In the genomic region with DNA sequence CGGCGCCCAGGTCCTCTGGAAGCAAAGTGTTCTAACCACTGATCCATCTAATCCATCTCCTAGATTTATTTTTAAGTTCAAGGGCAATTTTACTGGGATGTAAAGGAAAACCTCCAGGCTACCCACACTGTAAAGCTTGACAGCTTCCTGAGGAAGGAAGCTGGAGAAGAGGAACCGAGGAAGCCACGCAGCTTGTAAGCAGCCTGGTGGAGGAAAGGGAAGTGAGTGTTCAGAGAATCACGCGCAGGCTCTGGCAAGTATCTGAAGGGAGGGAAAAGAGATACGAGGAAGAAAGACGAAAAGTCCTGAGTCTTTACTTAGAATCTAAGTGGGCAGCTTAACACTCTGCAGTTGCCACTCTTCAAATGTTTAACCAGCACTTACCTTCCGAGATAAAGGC, we compare ENCODE assay signal across 24 mouse cellular contexts. TPM values are rescaled to one million over a fixed set of nuclear protein-coding genes. Genes with fewer than 3 reads are reported as not detected.
DNase-seq lines count a peak whose midpoint lies in the region; ATAC-seq and TF ChIP-seq lines count a peak whose summit lies in the region.
"Had no signal": no experiment of that assay in that cellular context is flagged by ENCODE, and none has a peak within 500 bp of the region (broad histone marks: within the 10 kb centered on the region; RNA-seq: fewer than 3 reads in every experiment).

No protein-coding gene starts in this region.

- DNase-seq in kidney, postnatal 0 days (ENCODE audit: low spot score) = peak; percentile 43
- no peak for DNase-seq in kidney, postnatal 10 days
- peak; percentile 18 for DNase-seq in lung, embryonic 14.5 days
- no peak for DNase-seq in lung, postnatal 14 days
- no peak for DNase-seq in thymus, postnatal 36 days
- DNase-seq in kidney, adult 9 months = no peak
- DNase-seq: cerebellum, adult 11 months; cerebellum, postnatal 25 days; kidney, postnatal 14 days; layer of hippocampus, postnatal 36 days; left cerebral cortex, postnatal 4 days; liver, embryonic 13.5 days; right cerebral cortex, postnatal 14 days; thymus, postnatal 14 days had no signal

- WGBS in kidney, postnatal 0 days = 78% methylated on average over 9 of the region's 9 CpGs
- WGBS in lung, embryonic 14.5 days = 63% methylated on average over 9 of the region's 9 CpGs

- H3K4me1 ChIP-seq in kidney, postnatal 0 days (replicated peaks; ENCODE audit: insufficient read depth, low read length) = peaks cover 6% of the 10 kb centered on the region; the same call in 1 of the 2 replicates
- no peaks in the 10 kb centered on the region for H3K4me1 ChIP-seq in lung, embryonic 14.5 days (ENCODE audit: insufficient read depth)
- peaks cover 21% of the 10 kb centered on the region for H3K4me1 ChIP-seq in bone marrow macrophage, adult 2 months (ENCODE audit: control insufficient read depth, insufficient read depth, low read length)

- no peak overlapping the region for H3K4me3 ChIP-seq in kidney, postnatal 0 days (replicated peaks; ENCODE audit: low read depth, low read length)
- H3K4me3 ChIP-seq in lung, embryonic 14.5 days (ENCODE audit: low read depth, low read length) = no peak overlapping the region
- peak overlapping the region; percentile 51 for H3K4me3 ChIP-seq in bone marrow macrophage, adult 2 months (ENCODE audit: insufficient read depth, low read length)
- H3K4me3 ChIP-seq: embryonic facial prominence, embryonic 10.5 days; forebrain, embryonic 15.5 days; hindbrain, embryonic 12.5 days; liver, embryonic 13.5 days; neural tube, embryonic 12.5 days had no signal

- H3K36me3 ChIP-seq in kidney, postnatal 0 days (ENCODE audit: insufficient read depth, low read length) = peaks cover 38% of the 10 kb centered on the region
- peaks cover 49% of the 10 kb centered on the region for H3K36me3 ChIP-seq in lung, embryonic 14.5 days (ENCODE audit: insufficient read depth)

- no peak for ATAC-seq in kidney, postnatal 0 days (replicated peaks; ENCODE audit: low FRiP score, low read depth)
- ATAC-seq in lung, embryonic 14.5 days (ENCODE audit: insufficient read depth) = no peak
- peak; percentile 53 for ATAC-seq in megakaryocyte, adult 5-6 weeks (ENCODE audit: poor library complexity, severe bottlenecking)
- ATAC-seq: forebrain, embryonic 15.5 days; inflammation-experienced regulatory T-cells, adult 6 months had no signal

- no peaks in the 10 kb centered on the region for H3K9me3 ChIP-seq in kidney, postnatal 0 days (replicated peaks; ENCODE audit: low read length)
- H3K9me3 ChIP-seq in lung, embryonic 14.5 days (ENCODE audit: low read depth, low read length) = no peaks in the 10 kb centered on the region
- H3K9me3 ChIP-seq: embryonic facial prominence, embryonic 10.5 days; forebrain, embryonic 15.5 days; hindbrain, embryonic 12.5 days; liver, embryonic 13.5 days; megakaryocyte, embryonic 14.5 days; neural tube, embryonic 12.5 days had no signal

- TF ChIP-seq CTCF in kidney, postnatal 0 days (IDR thresholded peaks at IDR 0.05; ENCODE audit: low read depth) = no peak
- TF ChIP-seq CTCF in lung, embryonic 14.5 days (IDR thresholded peaks at IDR 0.05; ENCODE audit: low read depth) = no peak
- no peak for TF ChIP-seq CTCF in bone marrow macrophage, adult 2 months (IDR thresholded peaks at IDR 0.05; ENCODE audit: low read depth, low read length)

- H3K27ac ChIP-seq in kidney, postnatal 0 days = no peak overlapping the region
- H3K27ac ChIP-seq in lung, embryonic 14.5 days (ENCODE audit: low read depth) = no peak overlapping the region
- H3K27ac ChIP-seq in bone marrow macrophage, adult 2 months (ENCODE audit: insufficient read depth, low read depth, low read length) = peak overlapping the region; percentile 98
- H3K27ac ChIP-seq: embryonic facial prominence, embryonic 10.5 days; forebrain, embryonic 15.5 days; hindbrain, embryonic 12.5 days; liver, embryonic 13.5 days; neural tube, embryonic 12.5 days had no signal

- H3K9ac ChIP-seq in kidney, postnatal 0 days (ENCODE audit: low read depth, low read length) = no peak overlapping the region
- H3K9ac ChIP-seq in lung, embryonic 14.5 days = no peak overlapping the region
- H3K9ac ChIP-seq: forebrain, embryonic 15.5 days; hindbrain, embryonic 12.5 days; liver, embryonic 13.5 days; neural tube, embryonic 12.5 days had no signal

- H3K27me3 ChIP-seq in kidney, postnatal 0 days (ENCODE audit: insufficient read depth, low read length) = no peaks in the 10 kb centered on the region
- H3K27me3 ChIP-seq in lung, embryonic 14.5 days (ENCODE audit: insufficient read depth, low read length) = no peaks in the 10 kb centered on the region
- H3K27me3 ChIP-seq: forebrain, embryonic 15.5 days; hindbrain, embryonic 12.5 days; liver, embryonic 13.5 days; megakaryocyte, embryonic 14.5 days; neural tube, embryonic 12.5 days had no signal

- no peak for TF ChIP-seq POLR2A in bone marrow macrophage, adult 2 months (IDR thresholded peaks at IDR 0.05; ENCODE audit: borderline replicate concordance, low read depth, low read length)

- no peak overlapping the region for H3K4me2 ChIP-seq in kidney, postnatal 0 days (ENCODE audit: low read length)
- H3K4me2 ChIP-seq in lung, embryonic 14.5 days = no peak overlapping the region
- H3K4me2 ChIP-seq: forebrain, embryonic 15.5 days; hindbrain, embryonic 12.5 days; neural tube, embryonic 12.5 days had no signal

RNA-seq across cellular contexts. Expression of gene Nhlrc3, which starts 3.0 kb away (rescaled TPM):
- polyA plus RNA-seq in kidney, postnatal 0 days (2015; fragmentation: Nextera tagmentation; extraction: Ambion mirVana) = 8.3 and 10.4 TPM in 2 replicates
- polyA plus RNA-seq in lung, embryonic 14.5 days (2014; fragmentation: Nextera tagmentation; extraction: Ambion mirVana) = 7.9 and 8.5 TPM in 2 replicates
- 40.6 and 41.8 TPM in 2 replicates for polyA plus RNA-seq in bone marrow macrophage, adult 2 months (2012; ENCODE audit: insufficient read depth, insufficient read length, missing spikeins)
- total RNA-seq in megakaryocyte, adult 5-6 weeks (2015) = 8.5 and 8.7 TPM in 2 replicates
- 13.4 and 14.1 TPM in 2 replicates for total RNA-seq in megakaryocyte, adult 5-6 weeks (2017)

RNA-seq across cellular contexts. Expression of gene Proser1, which starts 3.4 kb away (rescaled TPM):
- 14.8 and 15.8 TPM in 2 replicates for polyA plus RNA-seq in kidney, postnatal 0 days (2015; fragmentation: Nextera tagmentation; extraction: Ambion mirVana)
- polyA plus RNA-seq in lung, embryonic 14.5 days (2014; fragmentation: Nextera tagmentation; extraction: Ambion mirVana) = 20.2 and 21.9 TPM in 2 replicates
- 20.9 and 21.5 TPM in 2 replicates for polyA plus RNA-seq in bone marrow macrophage, adult 2 months (2012; ENCODE audit: insufficient read depth, insufficient read length, missing spikeins)
- total RNA-seq in megakaryocyte, adult 5-6 weeks (2015) = 20.8 and 23.8 TPM in 2 replicates
- 4.2 and 5.9 TPM in 2 replicates for total RNA-seq in megakaryocyte, adult 5-6 weeks (2017)

RNA-seq across cellular contexts. Expression of gene Stoml3, which starts 28.3 kb away (rescaled TPM):
- 0.10 TPM in 1 of 2 replicates, not detected in the other for polyA plus RNA-seq in kidney, postnatal 0 days (2015; fragmentation: Nextera tagmentation; extraction: Ambion mirVana)
- polyA plus RNA-seq in lung, embryonic 14.5 days (2014; fragmentation: Nextera tagmentation; extraction: Ambion mirVana) = 0.20 TPM in 1 of 2 replicates, not detected in the other
- polyA plus RNA-seq in bone marrow macrophage, adult 2 months (2012; ENCODE audit: insufficient read depth, insufficient read length, missing spikeins) = not detected in 2 replicates
- not detected in 2 replicates for total RNA-seq in megakaryocyte, adult 5-6 weeks (2015)
- total RNA-seq in megakaryocyte, adult 5-6 weeks (2017) = not detected in 2 replicates
- total RNA-seq: gastrocnemius, adult 18-20 months; left cerebral cortex, postnatal 4 days had no signal
- polyA plus RNA-seq: embryonic facial prominence, embryonic 10.5 days; forebrain, embryonic 15.5 days; heart, embryonic 16.5 days; hindbrain, embryonic 12.5 days; inflammation-experienced regulatory T-cells, adult 6 months; liver, embryonic 13.5 days had no signal

Comparison
In these comparisons a context has a peak if more than half of its experiments do, and no peak if none do; other contexts are left out.
1. DNase-seq: peak in kidney, postnatal 0 days (single experiment) and lung, embryonic 14.5 days (single experiment); none in kidney, postnatal 10 days (single experiment), lung, postnatal 14 days (single experiment), thymus, postnatal 36 days (0 of 2) and kidney, adult 9 months (single experiment).